Mouse (Mus musculus) mature B cell (primary cell): ENCODE measurements around the gene Uhrf1.

Experiments
- in situ Hi-C: fragments of 300-500 bp; cut with MboI; formaldehyde crosslinking; loops from 2 replicates; pipeline ENCODE4 v1.14.3; 2019

The Uhrf1 gene

GRCm38 (mm10) chr17:56275842-56276480 is 27.2 kb upstream of the Uhrf1 start:
- in situ Hi-C loops, result no loop called here

- in situ Hi-C loops, result no loop called here
These were observed 26.2 kb upstream of the Uhrf1 start, which contains the start of gene Ticam1 for GRCm38 (mm10) chr17:56276643-56277566. Gene Ticam1 (minus strand): TSS chr17:56276786.

GRCm38 (mm10) chr17:56277567-56277893 is 25.6 kb upstream of the Uhrf1 start:
- in situ Hi-C loops, result no loop called here

- in situ Hi-C loops, result no loop called here
These were observed 24.8 kb upstream of the Uhrf1 start for GRCm38 (mm10) chr17:56278340-56278739.

- in situ Hi-C loops, result no loop called here
These were observed 23.5 kb upstream of the Uhrf1 start for GRCm38 (mm10) chr17:56279481-56280155.

GRCm38 (mm10) chr17:56281193-56281592 is 21.9 kb upstream of the Uhrf1 start:
- in situ Hi-C loops, result no loop called here

- in situ Hi-C loops, result no loop called here
These were observed 20.3 kb upstream of the Uhrf1 start for GRCm38 (mm10) chr17:56282802-56283201.

GRCm38 (mm10) chr17:56283316-56283715 is 19.8 kb upstream of the Uhrf1 start:
- in situ Hi-C loops, result no loop called here

- in situ Hi-C loops, result no loop called here
These were observed 17.1 kb upstream of the Uhrf1 start for GRCm38 (mm10) chr17:56285995-56286394.

- in situ Hi-C loops, result no loop called here
These were observed 15.3 kb upstream of the Uhrf1 start for GRCm38 (mm10) chr17:56287830-56288229.

GRCm38 (mm10) chr17:56288866-56289265 is 14.3 kb upstream of the Uhrf1 start:
- in situ Hi-C loops, result no loop called here

GRCm38 (mm10) chr17:56289371-56290331 is 13.5 kb upstream of the Uhrf1 start:
- in situ Hi-C loops, result no loop called here

GRCm38 (mm10) chr17:56290388-56291170 is 12.5 kb upstream of the Uhrf1 start:
- in situ Hi-C loops, result no loop called here

- in situ Hi-C loops, result no loop called here
These were observed 12.0 kb upstream of the Uhrf1 start for GRCm38 (mm10) chr17:56291171-56291511.

GRCm38 (mm10) chr17:56291826-56292475 is 11.2 kb upstream of the Uhrf1 start:
- in situ Hi-C loops, result no loop called here

GRCm38 (mm10) chr17:56292531-56293222 is 10.4 kb upstream of the Uhrf1 start, which contains the start of gene Plin3:
Gene Plin3 (minus strand): TSS chr17:56292873.
- in situ Hi-C loops, result no loop called here

- in situ Hi-C loops, result no loop called here
These were observed 9.8 kb upstream of the Uhrf1 start for GRCm38 (mm10) chr17:56293291-56293690.

- in situ Hi-C loops, result no loop called here
These were observed 8.9 kb upstream of the Uhrf1 start for GRCm38 (mm10) chr17:56294241-56294640.

- in situ Hi-C loops, result no loop called here
These were observed 6.9 kb upstream of the Uhrf1 start for GRCm38 (mm10) chr17:56296201-56296600.

GRCm38 (mm10) chr17:56298238-56298637 is 4.9 kb upstream of the Uhrf1 start:
- in situ Hi-C loops, result no loop called here
